Mouse (Mus musculus) cortical plate, adult 2 months (tissue): Measurements from ENCODE around the gene Matk.

Source experiments
- CTCF ChIP-seq: fragments of 200-500 bp; IDR thresholded peaks from 2 replicates; pipeline ENCODE4 v1.5.1; 2011; ENCODE audit warnings: mild to moderate bottlenecking, control low read depth, low read length; ENCODE audit not compliant: insufficient read depth; ENCODE audit errors: extremely low read depth
- POLR2A ChIP-seq: fragments of 200-500 bp; IDR thresholded peaks from 2 replicates; pipeline ENCODE4 v1.6.1; 2011; ENCODE audit warnings: mild to moderate bottlenecking, low read length, control low read depth; ENCODE audit not compliant: insufficient read depth; ENCODE audit errors: extremely low read depth

DNA sequence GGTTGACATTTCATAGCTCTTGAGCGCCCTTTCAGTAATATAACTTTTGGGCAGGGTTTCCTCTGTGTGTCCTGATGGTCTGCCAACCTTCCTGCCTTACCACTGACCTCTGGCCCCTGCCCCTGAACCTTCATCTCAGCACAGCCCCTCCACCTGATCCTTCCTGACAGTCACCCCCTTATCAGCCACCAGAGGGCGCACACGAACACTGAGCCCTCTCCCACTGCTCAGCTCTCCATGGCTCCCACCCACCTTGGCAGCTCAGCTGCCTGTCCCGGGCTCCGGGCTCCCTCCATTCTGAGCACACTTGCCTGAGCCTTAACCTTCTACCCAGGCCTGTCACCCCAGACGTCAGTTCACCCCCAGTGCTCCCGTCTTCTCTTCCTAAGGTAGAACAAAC, 36.5 kb downstream of the Matk start:
- TF ChIP-seq POLR2A (no peak), CTCF (peak; percentile 82)
